Mouse (Mus musculus) embryonic facial prominence, embryonic 10.5 days (tissue): ENCODE measurements at regions not wholly inside any gene's neighbourhood (a gene's known extent, or its start where the extent isn't known, plus 50 kb on each side); places are given as distances from the start of the nearest gene placed in this dataset.
A peak's percentile ranks its signal among the peaks of the same experiment; 100 is the strongest.

Experiments
- DNase-seq: peaks from one replicate; pipeline ENCODE4 v3.0.0-alpha.2; 2017; ENCODE audit warnings: low spot score
- H3K27ac ChIP-seq: fragments of 300-500 bp; sonication (generic); replicated peaks from 2 replicates; pipeline ENCODE4 v1.5.1; 2016; ENCODE audit warnings: mild to moderate bottlenecking
- H3K27me3 ChIP-seq: fragments of 300-500 bp; sonication (generic); replicated peaks from 2 replicates; pipeline ENCODE4 v1.6.1; 2016; ENCODE audit warnings: low read depth, mild to moderate bottlenecking; ENCODE audit not compliant: poor library complexity, severe bottlenecking
- H3K36me3 ChIP-seq: fragments of 300-500 bp; sonication (generic); replicated peaks from 2 replicates; pipeline ENCODE4 v1.6.1; 2016; ENCODE audit warnings: mild to moderate bottlenecking, moderate library complexity
- H3K4me1 ChIP-seq: fragments of 300-500 bp; sonication (generic); 2 replicates; pipeline ENCODE4 v1.6.1; 2016
- H3K4me3 ChIP-seq: fragments of 300-500 bp; sonication (generic); 2 replicates; pipeline ENCODE4 v1.5.1; 2016; ENCODE audit warnings: mild to moderate bottlenecking, moderate library complexity
- H3K9me3 ChIP-seq: fragments of 300-500 bp; sonication (generic); 2 replicates; pipeline ENCODE4 v1.6.1; 2016; ENCODE audit warnings: mild to moderate bottlenecking
- WGBS: fragments of 180-500 bp; shearing (Covaris S2); methylation state at CpG from one replicate; pipeline ENCODE4 v1.1.7; 2016; 5-methylcytosine and 5-hydroxymethylcytosine counted together

DNA sequence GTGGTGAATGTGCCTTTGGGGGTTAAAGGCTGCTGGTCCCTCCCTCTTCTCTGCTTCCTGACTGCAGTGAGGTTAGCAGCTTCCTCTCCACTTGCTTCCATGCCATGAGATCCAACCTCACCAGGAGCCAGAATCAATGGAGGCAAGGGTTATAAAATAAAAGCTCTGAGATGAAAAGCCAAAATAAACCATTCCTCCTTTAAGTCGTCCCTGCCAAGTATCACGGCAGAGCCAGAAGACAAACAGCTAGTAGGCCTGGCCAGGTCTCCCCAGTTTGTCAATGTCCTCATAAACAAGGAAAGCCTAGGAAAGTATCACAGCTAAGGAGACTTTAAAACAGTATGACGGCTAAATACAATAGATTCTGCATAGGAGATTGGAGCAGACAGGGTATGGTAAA lies 401.5 kb upstream of the Rgma start:
- Histone ChIP-seq H3K27ac (no peak overlapping the region), H3K36me3 (no peaks in the 10 kb centered on the region)
- WGBS = 91% methylated on average over 3 of the region's 3 CpGs

DNA sequence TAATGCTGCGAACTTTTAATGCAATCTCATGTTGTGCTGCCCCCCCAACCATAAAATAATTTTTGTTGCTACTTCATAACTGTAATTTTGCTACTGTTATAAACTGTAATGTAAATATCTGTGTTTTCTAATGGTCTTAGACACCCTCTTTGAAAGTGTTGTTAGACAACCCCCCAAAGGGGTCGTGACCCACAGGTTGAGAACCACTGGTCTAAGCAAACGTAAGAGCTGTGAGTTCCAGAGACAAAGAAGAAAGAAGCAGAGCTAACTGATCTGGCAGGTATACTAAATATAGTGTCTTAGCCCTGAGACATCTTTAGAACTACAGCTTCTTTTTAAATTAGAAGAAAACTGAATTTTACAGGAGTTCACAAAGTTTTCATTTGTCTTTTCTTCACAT lies 400.9 kb upstream of the Rgma start:
- 82% methylated on average over 3 of the region's 3 CpGs for WGBS
- no peak for DNase-seq

More for the DNA sequence above, 401.5 kb upstream of the Rgma start:
- Histone ChIP-seq H3K27me3 (no peaks in the 10 kb centered on the region), H3K4me3 (no peak overlapping the region), H3K4me1 (no peaks in the 10 kb centered on the region), H3K9me3 (no peaks in the 10 kb centered on the region)
- no peak for DNase-seq

DNA sequence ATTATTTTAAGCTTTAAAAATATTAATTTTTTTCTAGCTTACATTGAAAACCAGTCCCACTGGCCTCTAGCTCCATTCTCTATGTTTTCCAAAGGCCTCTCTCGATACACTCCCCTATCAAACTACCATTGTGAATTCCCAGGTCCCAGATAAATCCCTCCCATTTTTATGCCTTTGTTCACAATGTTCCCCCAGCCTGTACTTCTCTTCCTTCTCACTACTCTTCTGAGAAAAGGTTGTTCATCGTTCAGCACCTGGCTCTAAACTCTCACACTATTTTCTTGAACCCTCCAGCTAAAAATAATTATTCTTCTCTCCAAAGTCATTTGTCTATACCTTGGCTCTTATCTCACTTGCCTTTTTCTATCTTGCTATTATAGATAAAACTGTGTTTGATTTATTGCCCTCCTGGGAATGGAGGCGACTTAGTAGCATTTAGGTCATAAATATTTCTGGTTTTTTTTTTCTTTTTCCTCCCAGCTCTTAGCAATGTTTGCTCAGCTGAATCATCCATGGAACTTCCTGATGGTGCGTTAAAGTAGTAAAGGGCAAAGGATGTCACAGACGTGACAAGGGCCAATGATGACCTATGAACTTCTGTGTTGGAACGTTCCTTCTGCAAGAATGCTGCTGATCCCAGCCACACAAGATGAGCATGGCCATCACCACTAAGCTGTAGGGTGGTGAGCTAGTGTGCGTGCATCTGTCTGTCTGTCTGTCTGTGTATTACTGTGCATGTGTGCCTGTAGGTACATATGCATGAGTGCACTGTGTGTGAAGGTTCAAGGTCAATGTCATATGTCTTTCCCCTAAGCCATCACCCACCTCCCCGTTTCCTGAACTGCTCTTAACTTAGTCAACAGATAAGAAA lies 384.5 kb upstream of the Rgma start:
- Histone ChIP-seq H3K4me1 (no peaks in the 10 kb centered on the region), H3K36me3 (no peaks in the 10 kb centered on the region), H3K4me3 (no peak overlapping the region), H3K27me3 (no peaks in the 10 kb centered on the region), H3K9me3 (no peaks in the 10 kb centered on the region), H3K27ac (no peak overlapping the region)
- 74% methylated on average over 8 of the region's 8 CpGs for WGBS
- no peak for DNase-seq

More for the DNA sequence above, 400.9 kb upstream of the Rgma start:
- Histone ChIP-seq H3K4me1 (no peaks in the 10 kb centered on the region), H3K27ac (no peak overlapping the region), H3K4me3 (no peak overlapping the region), H3K9me3 (no peaks in the 10 kb centered on the region), H3K36me3 (no peaks in the 10 kb centered on the region), H3K27me3 (no peaks in the 10 kb centered on the region)

DNA sequence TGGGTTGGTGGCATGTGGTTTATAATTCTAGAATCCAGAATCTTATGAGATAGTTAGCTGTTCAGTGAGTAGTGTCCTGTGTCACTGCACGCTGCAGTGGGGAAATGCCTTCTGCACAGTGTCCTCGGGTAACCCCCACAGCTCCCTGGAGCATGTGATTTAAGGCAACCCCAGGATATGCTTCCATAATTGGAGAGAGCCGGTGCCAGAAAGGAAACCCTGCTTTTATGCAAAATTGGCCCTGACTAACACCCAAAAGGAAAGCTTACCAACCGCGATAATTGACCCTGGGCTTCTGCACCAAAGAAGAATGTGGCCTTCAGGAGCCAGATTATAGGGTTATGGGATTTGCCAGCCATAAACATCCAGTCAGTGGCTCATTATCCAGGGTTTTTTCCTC lies 376.9 kb upstream of the Rgma start:
- peaks cover 10% of the 10 kb centered on the region; the same call in 1 of the 2 replicates for H3K4me1 ChIP-seq
- H3K27me3 ChIP-seq = no peaks in the 10 kb centered on the region
- H3K4me3 ChIP-seq = no peak overlapping the region
- no peaks in the 10 kb centered on the region for H3K36me3 ChIP-seq
- 51% methylated on average over 5 of the region's 5 CpGs for WGBS
- peak; percentile 8 for DNase-seq
- no peaks in the 10 kb centered on the region for H3K9me3 ChIP-seq
- no peak overlapping the region for H3K27ac ChIP-seq

DNA sequence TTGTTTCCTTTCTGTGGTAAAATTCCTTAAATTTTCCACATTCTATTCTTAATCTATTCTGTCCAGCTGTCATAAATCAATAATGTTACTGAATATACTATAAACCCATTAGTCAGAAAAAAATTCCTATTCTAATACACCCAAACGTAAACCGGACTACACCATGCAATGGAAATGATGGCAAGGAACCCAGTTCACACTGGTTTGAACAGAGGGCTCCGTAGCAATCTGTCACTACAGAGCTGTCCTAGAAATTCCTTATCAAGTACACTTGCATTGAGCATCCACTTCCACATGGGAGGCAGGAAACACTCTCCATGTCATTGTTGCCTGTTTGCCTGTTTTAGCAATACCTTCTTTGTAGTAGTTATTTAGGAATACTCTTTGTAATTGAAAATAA lies 356.2 kb upstream of the Rgma start:
- H3K27me3 ChIP-seq = no peaks in the 10 kb centered on the region
- H3K4me1 ChIP-seq = no peaks in the 10 kb centered on the region
- H3K4me3 ChIP-seq = no peak overlapping the region
- no peaks in the 10 kb centered on the region for H3K9me3 ChIP-seq
- no peaks in the 10 kb centered on the region for H3K36me3 ChIP-seq
- H3K27ac ChIP-seq = no peak overlapping the region
- no peak for DNase-seq
- WGBS = 90% methylated on average over 3 of the region's 3 CpGs

DNA sequence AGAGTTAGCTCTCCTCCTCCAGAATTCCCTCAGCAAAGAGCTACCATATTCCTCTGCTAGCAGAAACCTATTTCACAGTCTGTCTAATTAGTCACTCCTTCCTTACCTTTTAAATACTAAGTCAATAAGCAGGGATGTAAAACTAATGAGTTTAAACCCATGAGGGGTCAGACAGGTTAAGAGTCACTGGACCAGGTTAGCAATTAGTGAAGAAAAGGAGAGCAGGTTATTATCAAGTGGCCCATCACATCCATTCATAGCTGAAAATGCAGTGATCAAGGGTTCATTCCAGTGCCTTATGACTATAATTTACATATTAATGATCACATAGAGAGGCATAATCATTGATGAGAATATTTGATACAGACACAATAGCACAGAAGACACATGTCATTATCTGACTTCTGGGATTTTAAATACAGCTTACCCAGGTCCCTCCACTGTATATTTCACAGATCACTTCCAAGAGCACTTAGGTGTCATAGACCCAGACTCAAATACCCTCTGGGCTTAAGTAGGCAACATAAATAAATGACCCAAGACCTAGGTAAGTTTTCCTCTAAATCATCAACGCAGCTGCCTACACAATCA lies 355.4 kb upstream of the Rgma start:
- no peaks in the 10 kb centered on the region for H3K36me3 ChIP-seq
- H3K27ac ChIP-seq = no peak overlapping the region
- H3K4me1 ChIP-seq = no peaks in the 10 kb centered on the region
- no peak overlapping the region for H3K4me3 ChIP-seq
- DNase-seq = no peak
- no peaks in the 10 kb centered on the region for H3K9me3 ChIP-seq
- WGBS = 73% methylated on average over 1 of the region's 1 CpGs
- no peaks in the 10 kb centered on the region for H3K27me3 ChIP-seq

DNA sequence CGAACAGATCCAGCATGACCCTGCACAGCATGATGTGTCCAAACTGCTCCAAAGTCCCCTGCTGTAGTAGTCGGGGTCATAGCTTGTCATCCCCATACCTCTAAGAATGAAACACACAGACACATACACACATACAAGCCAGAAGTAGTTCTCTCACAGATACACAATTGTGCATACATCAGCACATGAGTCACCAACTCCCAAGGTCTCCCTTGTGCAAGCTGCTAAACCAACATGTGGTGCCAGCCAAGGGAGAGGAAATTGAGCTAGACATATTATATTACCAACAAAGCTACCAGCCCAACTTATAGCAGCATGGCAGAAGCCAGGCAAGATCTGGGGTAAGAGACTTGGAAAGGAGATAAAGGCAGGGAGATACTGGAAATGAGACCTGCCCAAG lies 353.5 kb upstream of the Rgma start:
- no peak for DNase-seq
- Histone ChIP-seq H3K4me1 (no peaks in the 10 kb centered on the region), H3K4me3 (no peak overlapping the region), H3K27me3 (no peaks in the 10 kb centered on the region), H3K27ac (no peak overlapping the region), H3K9me3 (no peaks in the 10 kb centered on the region), H3K36me3 (no peaks in the 10 kb centered on the region)
- 85% methylated on average over 2 of the region's 2 CpGs for WGBS

DNA sequence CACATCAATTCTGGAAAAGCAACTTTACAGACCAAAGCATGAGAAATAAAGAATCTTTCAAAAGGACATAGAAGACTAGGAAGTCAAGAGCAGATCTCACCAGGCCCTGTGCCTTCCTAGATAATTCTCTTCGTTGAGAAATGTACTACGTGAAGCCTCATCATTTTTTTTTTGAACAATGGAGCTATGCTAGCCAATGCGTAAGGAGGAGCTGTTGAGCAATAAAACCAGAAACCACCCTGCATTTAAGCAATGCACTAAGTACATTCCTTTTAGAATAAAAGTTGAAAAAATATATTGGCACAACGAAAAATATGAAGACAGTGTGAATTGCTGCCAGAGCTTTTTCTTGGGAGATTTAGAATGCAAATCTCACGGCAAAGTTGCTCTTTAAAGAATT lies 349.7 kb upstream of the Rgma start:
- DNase-seq = no peak
- H3K27me3 ChIP-seq = no peaks in the 10 kb centered on the region
- no peak overlapping the region for H3K27ac ChIP-seq
- no peaks in the 10 kb centered on the region for H3K4me1 ChIP-seq
- no peaks in the 10 kb centered on the region for H3K9me3 ChIP-seq
- 88% methylated on average over 5 of the region's 5 CpGs for WGBS
- no peak overlapping the region for H3K4me3 ChIP-seq
- no peaks in the 10 kb centered on the region for H3K36me3 ChIP-seq

DNA sequence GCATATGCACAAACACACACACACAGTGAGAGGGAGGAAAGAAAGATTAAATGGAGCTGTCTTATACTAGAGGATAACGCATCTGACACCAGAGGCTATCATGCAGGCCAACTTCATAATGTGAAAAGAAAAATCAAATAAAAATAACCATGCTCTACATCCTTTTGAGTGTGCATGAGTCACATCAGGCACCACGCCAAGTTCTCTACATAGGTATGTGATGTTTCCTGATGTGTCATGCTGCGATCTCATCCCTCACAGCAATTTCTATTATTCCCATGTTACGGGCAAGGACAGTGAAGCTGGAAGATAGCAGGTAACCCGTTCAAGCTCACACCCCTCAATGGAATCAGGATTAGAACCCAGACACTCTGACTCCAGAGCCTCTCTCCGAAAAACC lies 346.4 kb upstream of the Rgma start:
- WGBS = 89% methylated on average over 6 of the region's 6 CpGs
- no peak for DNase-seq
- no peak overlapping the region for H3K4me3 ChIP-seq
- H3K9me3 ChIP-seq = no peaks in the 10 kb centered on the region
- no peak overlapping the region for H3K27ac ChIP-seq
- no peaks in the 10 kb centered on the region for H3K36me3 ChIP-seq
- no peaks in the 10 kb centered on the region for H3K27me3 ChIP-seq
- peaks cover 13% of the 10 kb centered on the region for H3K4me1 ChIP-seq

DNA sequence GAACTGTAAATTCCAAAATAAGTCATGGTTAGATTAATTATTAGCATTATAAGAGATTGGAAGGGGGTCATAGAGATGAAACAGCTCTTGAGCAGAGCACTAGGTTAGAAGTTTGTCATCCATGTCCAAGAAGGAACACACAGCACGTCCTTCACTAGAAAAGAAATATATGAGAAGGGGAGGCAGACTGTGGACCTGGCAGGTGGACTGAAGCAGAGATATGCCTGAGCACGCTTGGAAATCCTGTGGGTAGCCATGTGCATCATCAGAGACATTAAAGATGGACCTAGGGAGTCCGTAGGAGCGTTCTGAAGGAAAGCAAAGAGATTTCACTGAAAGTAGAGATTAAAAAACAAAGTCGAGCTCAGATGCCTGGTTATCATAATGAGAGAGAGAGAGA lies 343.9 kb upstream of the Rgma start:
- H3K27me3 ChIP-seq = no peaks in the 10 kb centered on the region
- H3K4me1 ChIP-seq = peaks cover 13% of the 10 kb centered on the region
- H3K4me3 ChIP-seq = no peak overlapping the region
- no peaks in the 10 kb centered on the region for H3K9me3 ChIP-seq
- no peak overlapping the region for H3K27ac ChIP-seq
- no peak for DNase-seq
- 89% methylated on average over 5 of the region's 5 CpGs for WGBS
- H3K36me3 ChIP-seq = no peaks in the 10 kb centered on the region

DNA sequence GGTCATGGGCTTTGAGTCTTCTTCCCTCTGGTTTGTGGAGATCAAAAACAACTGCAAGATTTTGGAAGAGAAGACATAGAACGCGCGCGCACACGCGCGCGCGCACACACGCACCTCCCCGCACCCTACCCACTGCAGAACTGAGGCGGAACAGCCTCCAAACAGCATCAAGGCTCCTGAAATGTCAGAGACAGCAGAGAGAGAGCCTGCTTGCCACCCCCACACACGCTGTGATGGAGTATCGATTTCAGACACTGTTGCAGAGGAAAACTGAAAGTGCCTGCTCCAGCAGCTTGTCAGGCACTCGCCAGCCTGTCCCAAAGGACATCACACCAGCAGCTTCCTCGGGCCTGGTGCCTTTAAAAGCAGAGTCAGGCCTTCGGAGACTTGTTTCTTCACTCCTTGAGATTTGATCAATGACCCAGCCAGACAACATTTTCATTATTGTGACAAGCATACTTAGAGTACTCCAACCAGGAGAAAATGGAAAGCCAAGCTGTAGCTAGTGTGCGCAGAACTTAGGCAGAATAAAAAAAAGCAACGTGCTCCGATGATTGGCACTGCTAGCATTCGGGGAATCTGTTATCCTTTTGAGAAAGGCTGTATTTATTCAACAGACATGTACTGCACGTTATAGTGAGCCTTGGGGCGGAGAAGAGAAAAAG lies 342.9 kb upstream of the Rgma start:
- 74% methylated on average over 23 of the region's 23 CpGs for WGBS
- Histone ChIP-seq H3K27me3 (no peaks in the 10 kb centered on the region), H3K4me1 (peaks cover 13% of the 10 kb centered on the region), H3K36me3 (no peaks in the 10 kb centered on the region), H3K27ac (no peak overlapping the region; the same call in 1 of the 2 replicates), H3K4me3 (no peak overlapping the region), H3K9me3 (no peaks in the 10 kb centered on the region)
- DNase-seq = peak; percentile 31

DNA sequence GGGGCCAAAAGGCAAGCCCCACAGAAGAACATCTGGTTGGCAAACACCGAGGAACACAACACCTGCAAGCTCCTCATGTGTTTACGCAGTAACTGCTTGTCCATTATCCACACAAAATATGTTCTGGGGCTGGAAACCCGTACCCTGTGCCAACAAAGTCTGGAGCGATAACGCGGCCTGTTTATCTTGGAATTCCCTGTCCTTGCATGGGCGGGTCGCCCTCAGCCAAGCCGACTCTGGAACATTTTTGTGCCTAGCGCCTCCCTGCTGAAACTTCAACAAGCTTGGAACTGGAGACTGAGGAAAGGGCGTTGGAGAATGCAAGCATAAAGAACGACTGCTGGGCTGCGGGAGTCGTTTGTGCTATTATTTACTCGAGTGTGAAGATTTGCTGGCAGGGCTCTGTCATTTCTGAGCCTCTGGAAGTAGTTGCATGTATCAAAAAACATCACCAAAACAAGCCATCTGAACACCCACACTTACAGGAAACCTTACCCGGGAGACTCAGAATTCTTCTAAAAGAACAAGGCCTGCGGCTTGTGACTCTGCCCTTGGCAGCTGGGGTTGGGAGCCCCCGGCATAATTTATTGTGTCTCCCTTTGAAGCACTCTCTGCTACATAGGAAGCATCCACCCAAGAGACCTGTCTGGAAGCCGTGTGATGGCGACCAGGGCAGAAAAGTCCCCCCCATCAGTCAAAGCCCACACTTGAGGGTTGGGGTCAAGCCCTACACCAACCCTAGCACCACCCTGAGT lies 338.3 kb upstream of the Rgma start:
- Histone ChIP-seq H3K27ac (no peak overlapping the region), H3K4me1 (peaks cover 12% of the 10 kb centered on the region), H3K27me3 (no peaks in the 10 kb centered on the region), H3K36me3 (no peaks in the 10 kb centered on the region), H3K9me3 (no peaks in the 10 kb centered on the region), H3K4me3 (no peak overlapping the region)
- WGBS = 81% methylated on average over 20 of the region's 20 CpGs
- DNase-seq = no peak
